Mouse (Mus musculus): ENCODE measurements around the gene Ttll5.

GRCm38 (mm10) chr12:85943456-85943855 is 119.0 kb downstream of the Ttll5 start:
- TF ChIP-seq POLR2A (IDR thresholded peaks at IDR 0.05; ENCODE audit: low read depth, low read length) (no peak), CTCF (IDR thresholded peaks at IDR 0.05; ENCODE audit: extremely low read depth, insufficient read length, insufficient replicate concordance, low read depth, low read length) (no peak)

Measured in small intestine, adult 2 months (tissue).